Mouse (Mus musculus) left cerebral cortex, adult 18-20 months (tissue): ENCODE measurements around the gene Olfr1380. TPM values are rescaled to one million over a fixed set of nuclear protein-coding genes. Genes with fewer than 3 reads are reported as not detected.
"Not testable (repeated sequence)": the region's sequence is repeated elsewhere in the genome, so short reads cannot be mapped to it uniquely, and the experiment has no call there.

Experiments used
- DNase-seq, 2 experiments: peaks; one replicate each; pipeline ENCODE4 v3.0.0; 2021 to 2022; ENCODE audit warnings: low spot score in 2 of 2, mixed read lengths in 1 of 2
- long read RNA-seq, 2 experiments: library from polyadenylated mRNA; stranded (forward); transcript quantifications; one replicate each; pipeline ENCODE4 v2.0.0; 2021
- total RNA-seq, 2 experiments: library from RNA; stranded (reverse); gene quantifications; 2 replicates each; pipeline ENCODE4 v1.2.3; 2021

Gene Olfr1380
- not detected for total RNA-seq
- long read RNA-seq, experiment 1 = 0 reads
- long read RNA-seq, experiment 2 = 0 reads

- not testable (repeated sequence) for DNase-seq
Measured at GRCm38 (mm10) chr11:49556578-49556977, at the start of gene Olfr1380. TSS of gene Olfr1380 (plus strand) at chr11:49556878.

- DNase-seq = no peak
Measured at GRCm38 (mm10) chr11:49518086-49518485, 38.6 kb upstream of the Olfr1380 start.

DNA sequence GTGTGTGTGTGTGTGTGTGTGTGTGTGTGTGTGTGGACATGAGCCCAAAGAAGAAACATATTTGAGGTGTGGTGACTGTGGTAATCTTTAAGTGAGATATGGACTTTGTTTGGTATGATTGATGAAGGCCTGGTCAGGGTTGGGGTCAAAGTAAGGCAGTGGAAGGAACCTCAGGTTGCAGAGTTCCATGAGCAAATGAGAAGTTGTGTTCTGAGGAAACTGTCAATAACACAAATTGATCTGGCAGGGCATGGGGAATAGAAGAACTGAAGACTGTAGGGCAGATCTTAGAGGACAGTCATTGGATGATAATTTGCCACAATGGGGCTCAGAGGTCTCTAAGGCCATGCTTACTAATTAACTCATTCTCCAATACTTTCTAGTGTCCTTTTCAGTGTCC is 37.3 kb upstream of the Olfr1380 start, which contains the start of gene Olfr1383:
TSS of gene Olfr1383 (plus strand) at position 301 of the 400 bp plus-strand sequence.
- no peak for DNase-seq

GRCm38 (mm10) chr11:49527947-49528346 is 28.7 kb upstream of the Olfr1380 start, which contains the start of gene Olfr1382:
TSS of gene Olfr1382 (plus strand) at chr11:49528247.
- no peak for DNase-seq

DNA sequence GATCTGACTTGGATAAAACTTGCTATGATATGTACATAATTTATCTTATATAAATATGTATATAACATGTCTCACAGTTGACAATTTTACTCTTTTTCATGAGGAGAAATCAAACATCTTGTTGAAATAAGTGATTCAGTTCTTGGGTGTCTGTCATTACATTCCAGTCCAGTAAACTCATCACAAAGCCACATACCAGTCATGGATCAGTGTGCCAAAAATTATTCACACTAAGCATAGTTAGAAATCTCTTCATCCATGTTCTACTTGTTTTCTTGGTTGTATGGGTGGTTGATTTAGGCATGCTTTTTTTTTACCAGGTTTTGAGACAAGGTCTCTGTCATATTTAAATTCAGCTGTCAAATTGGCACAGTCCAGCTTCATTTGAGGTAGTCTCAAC is 23.9 kb upstream of the Olfr1380 start:
- no peak for DNase-seq

- peak; percentile 18 to 39 for DNase-seq
Measured at GRCm38 (mm10) chr11:49536631-49537030, 20.0 kb upstream of the Olfr1380 start.

GRCm38 (mm10) chr11:49543149-49543548 is 13.5 kb upstream of the Olfr1380 start, which contains the start of gene Olfr1381:
TSS of gene Olfr1381 (plus strand) at chr11:49543449.
- DNase-seq = not testable (repeated sequence)

DNA sequence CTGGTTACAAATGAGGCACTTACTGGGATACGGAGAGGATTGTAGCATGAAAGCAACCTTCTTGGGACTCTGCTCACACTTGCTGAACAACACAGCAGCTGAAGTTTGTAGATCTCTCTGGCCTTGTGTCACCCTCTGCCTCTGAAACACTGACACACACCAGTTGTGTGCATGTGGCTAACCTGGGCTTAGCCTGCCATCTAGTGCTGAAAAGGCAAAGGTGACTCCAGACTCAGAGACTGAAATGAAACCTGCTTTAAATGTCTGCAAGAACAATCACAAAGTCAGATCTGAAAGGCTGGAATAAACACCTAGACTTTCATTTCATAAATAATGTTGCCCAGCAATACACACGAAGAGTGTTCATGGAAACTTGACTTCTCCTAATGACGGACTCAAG is 2.6 kb upstream of the Olfr1380 start:
- peak; percentile 5 to 10 for DNase-seq

- DNase-seq = not testable (repeated sequence)
Measured at GRCm38 (mm10) chr11:49575054-49575453, 18.4 kb downstream of the Olfr1380 start.

DNA sequence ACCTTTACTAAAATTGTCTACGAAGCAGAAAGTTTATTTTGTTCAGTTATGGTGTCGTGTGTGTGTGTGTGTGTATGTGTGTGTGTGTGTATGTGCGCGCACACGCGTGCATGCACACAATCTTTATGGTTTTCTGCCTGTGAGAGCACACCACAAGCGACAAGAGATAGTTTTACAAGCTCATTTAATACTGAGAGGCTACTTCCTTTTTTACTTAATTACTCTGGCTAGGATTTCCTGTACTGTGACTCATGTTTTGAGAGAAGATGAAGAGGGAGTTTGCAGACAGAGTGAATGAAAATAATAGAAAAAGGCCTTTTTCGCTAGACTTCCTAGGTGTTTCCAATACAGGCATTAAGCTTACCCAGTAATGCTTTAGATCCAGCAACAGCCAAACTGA is 23.8 kb downstream of the Olfr1380 start:
- DNase-seq = not testable (repeated sequence)

- no peak for DNase-seq
Measured at GRCm38 (mm10) chr11:49590213-49590612, 33.5 kb downstream of the Olfr1380 start.

DNA sequence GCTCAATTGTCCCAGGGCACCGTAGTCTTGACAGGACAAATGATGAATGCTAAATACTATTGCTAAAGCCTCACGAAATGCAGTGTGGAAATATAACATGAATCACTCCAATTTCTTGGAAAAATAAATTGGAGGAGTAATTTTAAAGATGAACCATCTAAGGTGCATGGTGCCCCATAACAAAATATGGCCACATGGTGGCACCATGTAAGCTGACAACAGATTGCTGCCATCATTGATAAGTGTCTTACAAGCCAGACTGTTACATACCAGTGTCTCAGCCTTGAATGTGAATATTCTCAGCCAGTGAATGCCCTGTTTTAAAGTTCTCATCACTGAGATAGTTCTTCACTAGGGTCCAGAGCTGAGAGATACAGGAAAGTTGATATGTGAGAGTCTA is 40.5 kb downstream of the Olfr1380 start:
- DNase-seq = not testable (repeated sequence)

- DNase-seq = not testable (repeated sequence)
Measured at GRCm38 (mm10) chr11:49608306-49608705, 51.6 kb downstream of the Olfr1380 start.

DNA sequence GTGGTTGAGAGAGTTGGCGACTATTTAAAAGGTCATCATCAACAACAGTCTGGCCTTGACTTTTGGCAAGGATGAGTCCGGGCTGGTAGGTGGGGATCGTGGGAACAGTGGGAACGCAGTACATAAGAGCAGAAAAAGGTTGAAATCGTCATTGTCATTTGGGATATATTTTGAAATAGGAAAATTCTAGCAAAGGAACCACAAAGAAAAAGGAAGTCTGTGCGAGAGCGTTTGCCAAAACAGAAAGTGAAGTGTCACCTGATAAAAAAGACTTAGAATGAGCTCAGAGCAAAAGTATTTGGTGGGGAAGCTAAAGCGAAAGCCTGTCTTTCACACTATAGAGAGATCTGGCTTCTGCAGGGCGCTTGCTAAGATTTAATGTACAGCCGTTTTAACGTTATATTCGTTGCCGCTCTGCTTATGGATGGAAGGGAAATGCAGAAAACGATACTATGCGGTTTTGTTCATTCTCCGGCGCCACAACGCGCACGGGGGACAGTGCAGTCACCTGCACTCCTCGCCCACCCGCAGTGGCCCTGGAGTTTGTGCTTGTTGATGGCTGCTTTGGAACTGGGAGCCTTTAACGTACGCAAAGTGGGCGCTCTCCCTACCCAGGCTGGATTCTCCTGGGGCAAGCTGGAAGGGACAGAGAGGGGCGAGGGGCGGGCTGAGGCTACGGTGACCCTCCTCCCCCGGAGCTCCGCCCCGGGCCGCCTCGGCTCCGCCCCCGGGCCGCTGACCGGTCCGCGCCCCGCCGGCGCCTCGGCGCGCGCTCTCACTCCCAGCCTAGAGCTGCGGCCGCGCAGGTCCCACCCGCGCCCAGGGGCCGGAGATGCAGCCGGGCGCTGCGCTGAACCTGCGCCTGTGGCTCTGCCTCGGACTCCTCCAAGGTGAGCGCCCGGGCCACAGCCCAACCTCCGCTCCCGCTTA is 52.5 kb downstream of the Olfr1380 start, which contains the start of gene Flt4:
TSS of gene Flt4 (plus strand) at position 326 of the 930 bp plus-strand sequence.
- DNase-seq = not testable (repeated sequence)

DNA sequence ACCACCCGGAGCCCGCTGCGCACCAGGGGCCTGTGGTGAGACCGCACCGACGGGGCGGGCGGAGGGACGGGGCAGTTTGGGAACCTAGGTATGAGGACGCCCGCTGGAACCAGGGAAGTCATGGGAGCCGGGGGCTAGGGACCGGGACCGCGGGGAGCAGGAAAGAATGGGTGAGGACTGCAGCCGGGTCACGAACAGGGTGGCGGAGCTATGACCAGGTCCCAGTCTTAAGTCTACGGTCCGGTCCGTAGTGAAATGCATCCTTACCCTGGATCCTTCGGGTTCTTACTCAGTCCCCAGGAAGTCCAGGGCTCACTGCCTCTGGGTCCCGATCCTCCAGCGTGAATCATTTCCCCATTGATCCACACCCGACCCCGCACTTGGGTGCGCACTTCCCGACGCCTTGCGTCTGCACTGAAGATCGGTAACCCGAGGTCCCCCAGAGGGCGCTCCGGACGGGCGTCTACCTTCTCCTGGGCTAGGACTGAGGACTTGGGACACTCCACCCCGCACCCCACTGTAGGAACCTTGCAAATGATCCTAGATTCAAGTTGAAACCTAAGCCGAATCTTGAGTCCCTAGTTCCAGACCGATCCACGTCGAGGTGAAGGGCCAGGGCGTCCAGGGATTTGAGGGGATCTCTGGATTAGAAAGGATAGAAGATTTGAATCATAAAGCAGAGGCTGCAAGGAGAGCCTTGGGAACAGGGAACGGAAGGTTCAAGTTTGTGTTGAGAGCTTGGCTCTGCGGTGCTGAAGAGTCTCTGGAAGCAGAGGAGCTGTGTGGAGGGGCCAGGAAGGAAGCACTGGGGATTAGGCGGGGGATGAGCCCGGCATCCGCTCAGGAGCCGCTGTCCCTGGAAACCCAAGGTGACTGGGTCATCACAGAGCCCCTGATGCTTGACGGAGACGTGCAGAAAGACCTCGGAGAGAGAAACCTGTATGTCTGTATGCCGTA is 53.5 kb downstream of the Olfr1380 start:
- not testable (repeated sequence) for DNase-seq

DNA sequence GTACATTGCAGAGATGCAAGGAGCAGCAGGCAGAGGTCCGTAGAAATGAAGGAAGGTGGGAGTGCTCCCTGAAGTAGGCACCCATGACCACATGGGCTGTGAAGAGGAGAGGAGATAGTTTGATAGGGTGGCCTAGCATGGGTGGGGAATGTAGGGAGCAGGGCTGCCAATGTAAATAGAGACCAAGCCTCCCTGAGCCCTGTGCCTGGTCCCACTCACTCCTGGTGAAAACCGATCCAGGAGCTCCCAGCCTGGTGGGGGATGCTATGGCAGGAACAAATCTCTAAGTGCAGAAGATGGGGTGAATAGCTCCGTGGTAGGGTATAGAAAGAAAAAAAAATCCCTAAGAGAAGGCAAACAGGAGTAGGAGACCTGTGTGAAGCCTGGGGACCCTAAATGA is 54.7 kb downstream of the Olfr1380 start:
- not testable (repeated sequence) for DNase-seq

DNA sequence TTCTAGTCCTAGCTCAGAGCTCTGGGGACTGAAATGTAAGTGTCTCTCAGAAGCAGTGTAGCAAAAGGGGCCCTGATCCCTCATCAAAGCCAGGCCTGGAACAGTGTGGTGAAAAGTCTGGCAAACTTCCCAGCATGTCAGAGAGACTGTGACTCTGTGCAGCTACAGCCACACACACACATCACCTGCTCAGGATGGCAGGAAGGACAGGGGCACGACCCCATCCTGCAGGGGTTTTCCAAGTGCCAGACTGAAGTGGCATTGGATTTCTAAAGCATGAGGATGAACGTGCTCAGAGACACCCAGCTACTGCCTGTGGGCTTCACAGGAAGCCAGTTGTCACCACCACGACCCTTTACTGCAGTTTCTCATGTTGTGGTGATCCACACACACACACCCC is 55.5 kb downstream of the Olfr1380 start:
- no peak for DNase-seq

- no peak for DNase-seq
Measured at GRCm38 (mm10) chr11:49613349-49613748, 56.7 kb downstream of the Olfr1380 start.
